Mouse (Mus musculus) kidney, embryonic 15.5 days (tissue): Measurements from ENCODE around the gene Tead1. TPM values are rescaled to one million over a fixed set of nuclear protein-coding genes. Genes with fewer than 3 reads are reported as not detected.
A peak's percentile ranks its signal among the peaks of the same experiment; 100 is the strongest.

Experiments used
- ATAC-seq: fragments of 200-750 bp; cut with Nextera tagmentation; replicated peaks from 2 replicates; pipeline ENCODE4 v1.8.0; 2017; ENCODE audit warnings: moderate TSS enrichment; ENCODE audit not compliant: low FRiP score
- H3K27ac ChIP-seq: fragments of 300-500 bp; sonication (generic); 2 replicates; pipeline ENCODE4 v1.5.1; 2015; ENCODE audit warnings: mild to moderate bottlenecking, inconsistent platforms
- H3K27me3 ChIP-seq: fragments of 300-500 bp; sonication (generic); 2 replicates; pipeline ENCODE4 v1.6.1; 2015; ENCODE audit warnings: inconsistent platforms
- H3K36me3 ChIP-seq: fragments of 300-500 bp; sonication (generic); 2 replicates; pipeline ENCODE4 v1.6.1; 2015; ENCODE audit warnings: inconsistent platforms
- H3K4me1 ChIP-seq: fragments of 300-500 bp; sonication (generic); 2 replicates; pipeline ENCODE4 v1.6.1; 2015; ENCODE audit warnings: inconsistent platforms
- H3K4me2 ChIP-seq: fragments of 300-500 bp; sonication (generic); 2 replicates; pipeline ENCODE4 v1.6.1; 2015; ENCODE audit warnings: moderate library complexity, mild to moderate bottlenecking, inconsistent platforms
- H3K4me3 ChIP-seq: fragments of 300-500 bp; sonication (generic); replicated peaks from 2 replicates; pipeline ENCODE4 v1.5.1; 2015; ENCODE audit warnings: mild to moderate bottlenecking, inconsistent platforms
- H3K9ac ChIP-seq: fragments of 300-500 bp; sonication (generic); 2 replicates; pipeline ENCODE4 v1.6.1; 2015; ENCODE audit warnings: mild to moderate bottlenecking, inconsistent platforms
- H3K9me3 ChIP-seq: fragments of 300-500 bp; sonication (generic); replicated peaks from 2 replicates; pipeline ENCODE4 v1.6.1; 2016; ENCODE audit warnings: inconsistent platforms
- WGBS: fragments of 180-500 bp; shearing (Covaris S2); methylation state at CpG from one replicate; pipeline ENCODE4 v1.1.7; 2015; ENCODE audit warnings: mixed read lengths; 5-methylcytosine and 5-hydroxymethylcytosine counted together
- polyA plus RNA-seq: library from polyadenylated mRNA; unstranded; fragments of >200 nt; fragmentation: Nextera tagmentation; extraction: Ambion mirVana; gene quantifications from 2 replicates; pipeline ENCODE4 v1.2.1, GENCODE M21; 2015

Tead1 gene
- polyA plus RNA-seq, 1 experiment from 2014 or later: 30.4 TPM

- Histone ChIP-seq H3K9me3 (no peaks in the 10 kb centered on the region), H3K4me2 (peak overlapping the region; percentile 55), H3K4me1 (peaks cover 60% of the 10 kb centered on the region), H3K27ac (peak overlapping the region; percentile 95), H3K9ac (peak overlapping the region; percentile 26; the same call in 1 of the 2 replicates), H3K36me3 (no peaks in the 10 kb centered on the region), H3K4me3 (peak overlapping the region; percentile 30), H3K27me3 (no peaks in the 10 kb centered on the region)
- 1% methylated on average over 6 of the region's 6 CpGs for WGBS
- peak; percentile 81 for ATAC-seq
Observed at GRCm38 (mm10) chr7:112807401-112807751, 128.3 kb downstream of the Tead1 start.

- H3K4me3 ChIP-seq: no peak overlapping the region
- no peaks in the 10 kb centered on the region for H3K27me3 ChIP-seq
- peak overlapping the region; percentile 63 for H3K27ac ChIP-seq
- no peak overlapping the region for H3K4me2 ChIP-seq
- no peaks in the 10 kb centered on the region for H3K36me3 ChIP-seq
- no peak for ATAC-seq
- H3K4me1 ChIP-seq: peaks cover 54% of the 10 kb centered on the region
- H3K9ac ChIP-seq: no peak overlapping the region
- WGBS: 37% methylated on average over 7 of the region's 7 CpGs
- no peaks in the 10 kb centered on the region for H3K9me3 ChIP-seq
Observed at GRCm38 (mm10) chr7:112810752-112811151, 131.6 kb downstream of the Tead1 start.

GRCm38 (mm10) chr7:112812037-112812775 is 133.1 kb downstream of the Tead1 start:
- Histone ChIP-seq H3K4me3 (no peak overlapping the region), H3K27me3 (no peaks in the 10 kb centered on the region), H3K4me2 (no peak overlapping the region), H3K9me3 (no peaks in the 10 kb centered on the region), H3K36me3 (no peaks in the 10 kb centered on the region), H3K9ac (no peak overlapping the region), H3K27ac (no peak overlapping the region), H3K4me1 (peaks cover 39% of the 10 kb centered on the region)
- WGBS: 80% methylated on average over 10 of the region's 10 CpGs
- no peak for ATAC-seq

GRCm38 (mm10) chr7:112813163-112813562 is 134.0 kb downstream of the Tead1 start:
- ATAC-seq: no peak
- Histone ChIP-seq H3K27ac (no peak overlapping the region), H3K27me3 (no peaks in the 10 kb centered on the region), H3K4me1 (peaks cover 39% of the 10 kb centered on the region), H3K4me3 (no peak overlapping the region), H3K9me3 (no peaks in the 10 kb centered on the region), H3K36me3 (no peaks in the 10 kb centered on the region), H3K4me2 (no peak overlapping the region), H3K9ac (no peak overlapping the region)
- 94% methylated on average over 7 of the region's 7 CpGs for WGBS

- Histone ChIP-seq H3K27me3 (no peaks in the 10 kb centered on the region), H3K4me3 (no peak overlapping the region), H3K4me1 (peaks cover 36% of the 10 kb centered on the region), H3K36me3 (no peaks in the 10 kb centered on the region), H3K9me3 (no peaks in the 10 kb centered on the region), H3K4me2 (no peak overlapping the region), H3K27ac (no peak overlapping the region), H3K9ac (no peak overlapping the region)
- ATAC-seq: no peak
- 81% methylated on average over 8 of the region's 8 CpGs for WGBS
Observed at GRCm38 (mm10) chr7:112813731-112814306, 134.7 kb downstream of the Tead1 start.

- no peaks in the 10 kb centered on the region for H3K36me3 ChIP-seq
- no peak for ATAC-seq
- H3K27me3 ChIP-seq: no peaks in the 10 kb centered on the region
- H3K4me3 ChIP-seq: no peak overlapping the region
- no peak overlapping the region for H3K27ac ChIP-seq
- no peaks in the 10 kb centered on the region for H3K9me3 ChIP-seq
- peaks cover 38% of the 10 kb centered on the region for H3K4me1 ChIP-seq
- 58% methylated on average over 5 of the region's 5 CpGs for WGBS
- no peak overlapping the region for H3K9ac ChIP-seq
- no peak overlapping the region for H3K4me2 ChIP-seq
Observed at GRCm38 (mm10) chr7:112816016-112816415, 136.9 kb downstream of the Tead1 start.

- H3K4me1 ChIP-seq: peaks cover 69% of the 10 kb centered on the region
Observed at GRCm38 (mm10) chr7:112819833-112820232, 140.7 kb downstream of the Tead1 start.

GRCm38 (mm10) chr7:112822879-112823278 is 143.8 kb downstream of the Tead1 start:
- WGBS: 15% methylated on average over 5 of the region's 5 CpGs
- Histone ChIP-seq H3K36me3 (no peaks in the 10 kb centered on the region), H3K27me3 (no peaks in the 10 kb centered on the region), H3K9ac (no peak overlapping the region), H3K4me2 (peak overlapping the region; percentile 42), H3K4me3 (0 out of 2 replicates have a peak overlapping the region, but pooled peaks have one; percentile 5), H3K9me3 (no peaks in the 10 kb centered on the region), H3K27ac (peak overlapping the region; percentile 78), H3K4me1 (peaks cover 84% of the 10 kb centered on the region)
- ATAC-seq: no peak

More at GRCm38 (mm10) chr7:112819833-112820232, 140.7 kb downstream of the Tead1 start:
- Histone ChIP-seq H3K9ac (no peak overlapping the region), H3K27me3 (no peaks in the 10 kb centered on the region), H3K4me3 (no peak overlapping the region), H3K27ac (0 out of 2 replicates have a peak overlapping the region, but pooled peaks have one; percentile 32), H3K4me2 (no peak overlapping the region), H3K9me3 (no peaks in the 10 kb centered on the region), H3K36me3 (no peaks in the 10 kb centered on the region)
- no peak for ATAC-seq
- WGBS: 76% methylated on average over 4 of the region's 4 CpGs

- Histone ChIP-seq H3K4me3 (no peak overlapping the region), H3K9me3 (no peaks in the 10 kb centered on the region), H3K9ac (no peak overlapping the region), H3K4me1 (peaks cover 89% of the 10 kb centered on the region), H3K4me2 (peak overlapping the region; percentile 42), H3K27ac (peak overlapping the region; percentile 78), H3K36me3 (no peaks in the 10 kb centered on the region), H3K27me3 (no peaks in the 10 kb centered on the region)
- 4% methylated on average over 5 of the region's 5 CpGs for WGBS
- peak; percentile 69 for ATAC-seq
Observed at GRCm38 (mm10) chr7:112823621-112824020, 144.5 kb downstream of the Tead1 start.

- H3K4me1 ChIP-seq: peaks cover 91% of the 10 kb centered on the region
- H3K27ac ChIP-seq: peak overlapping the region; percentile 94
- WGBS: 15% methylated on average over 11 of the region's 11 CpGs
- H3K36me3 ChIP-seq: no peaks in the 10 kb centered on the region
- H3K27me3 ChIP-seq: no peaks in the 10 kb centered on the region
- no peak for ATAC-seq
- no peaks in the 10 kb centered on the region for H3K9me3 ChIP-seq
- no peak overlapping the region for H3K4me3 ChIP-seq
- peak overlapping the region; percentile 36; the same call in 1 of the 2 replicates for H3K4me2 ChIP-seq
- 0 out of 2 replicates have a peak overlapping the region, but pooled peaks have one; percentile 10 for H3K9ac ChIP-seq
Observed at GRCm38 (mm10) chr7:112825339-112825781, 146.2 kb downstream of the Tead1 start.

GRCm38 (mm10) chr7:112826114-112826911 is 147.2 kb downstream of the Tead1 start:
- peak; percentile 77 for ATAC-seq
- H3K4me3 ChIP-seq: no peak overlapping the region
- WGBS: 15% methylated on average over 17 of the region's 17 CpGs
- H3K27me3 ChIP-seq: no peaks in the 10 kb centered on the region
- H3K9me3 ChIP-seq: no peaks in the 10 kb centered on the region
- peak overlapping the region; percentile 36; the same call in 1 of the 2 replicates for H3K4me2 ChIP-seq
- peaks cover 96% of the 10 kb centered on the region for H3K4me1 ChIP-seq
- H3K9ac ChIP-seq: peak overlapping the region; percentile 10; the same call in 1 of the 2 replicates
- H3K27ac ChIP-seq: peak overlapping the region; percentile 94
- H3K36me3 ChIP-seq: no peaks in the 10 kb centered on the region
